Mouse (Mus musculus) mesoderm, embryonic 11.5 days (tissue): ENCODE data around the gene Zfp503.

Source experiments
- DNase-seq: peaks from one replicate; pipeline ENCODE4 v3.0.0-alpha.2; 2012; ENCODE audit warnings: low read depth, low spot score

Zfp503 gene

DNA sequence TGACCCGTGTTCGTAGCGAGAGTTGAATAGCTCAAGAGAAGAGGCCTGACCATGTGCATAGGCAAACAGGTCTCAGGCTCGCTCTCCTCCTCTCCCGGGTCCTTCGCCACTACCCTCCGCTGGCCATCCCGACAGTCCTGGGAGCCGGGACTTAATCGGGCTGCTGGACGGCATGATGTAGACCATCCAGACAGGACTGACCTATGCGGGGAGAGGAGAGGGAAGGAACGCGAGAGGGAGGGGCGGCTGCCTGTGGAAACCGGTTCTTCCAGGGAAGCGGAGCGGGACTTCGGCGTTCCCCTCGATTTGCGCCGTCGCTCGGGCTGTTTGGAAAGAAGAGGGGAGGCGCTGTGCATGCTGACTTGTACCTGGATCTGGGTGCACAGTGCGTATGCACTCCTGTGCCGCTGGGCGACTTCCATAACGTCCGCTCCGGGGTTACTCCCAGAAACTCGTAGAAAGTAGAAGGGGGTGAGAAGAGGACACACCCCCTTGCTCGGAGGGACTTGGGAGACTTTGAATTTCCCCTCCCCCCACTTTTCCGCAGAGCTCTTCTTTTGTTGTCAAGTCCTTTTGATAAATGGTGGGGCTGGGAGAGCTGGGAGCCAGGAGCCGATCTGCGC is at the start of gene Zfp503:
TSS of gene Zfp503 (minus strand) at position 311 of the 623 bp plus-strand sequence.
- peak; percentile 91 for DNase-seq

DNA sequence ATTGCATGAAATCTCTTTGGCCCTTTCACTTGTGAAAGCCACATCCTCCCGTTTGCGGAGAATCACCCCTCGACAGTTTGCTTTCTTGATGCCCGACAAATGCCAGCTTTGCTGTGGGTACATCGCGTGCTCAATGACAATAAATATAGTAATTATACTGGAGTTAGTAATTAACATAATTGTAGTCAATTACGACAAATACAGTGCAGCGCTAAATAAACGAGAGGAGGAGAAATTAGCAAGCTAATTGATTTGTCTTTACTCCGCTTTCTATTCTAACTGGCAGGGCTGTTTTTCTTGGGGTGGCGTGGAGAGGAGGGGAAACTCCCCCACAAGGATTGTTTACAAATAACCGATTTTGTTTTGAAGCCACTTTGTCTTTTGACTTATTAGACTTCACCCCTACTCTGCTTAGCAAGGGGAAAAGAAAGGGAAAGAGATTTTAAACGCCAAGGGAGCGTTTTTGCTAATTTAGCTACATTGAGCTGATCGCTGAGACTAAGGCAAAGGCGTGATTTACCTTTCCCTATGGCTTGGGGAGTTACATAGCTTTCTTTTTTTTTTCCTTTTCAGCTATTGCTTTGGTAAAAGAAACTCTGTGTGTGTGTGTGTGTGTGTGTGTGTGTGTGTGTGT is 48.2 kb upstream of the Zfp503 start:
- no peak for DNase-seq

DNA sequence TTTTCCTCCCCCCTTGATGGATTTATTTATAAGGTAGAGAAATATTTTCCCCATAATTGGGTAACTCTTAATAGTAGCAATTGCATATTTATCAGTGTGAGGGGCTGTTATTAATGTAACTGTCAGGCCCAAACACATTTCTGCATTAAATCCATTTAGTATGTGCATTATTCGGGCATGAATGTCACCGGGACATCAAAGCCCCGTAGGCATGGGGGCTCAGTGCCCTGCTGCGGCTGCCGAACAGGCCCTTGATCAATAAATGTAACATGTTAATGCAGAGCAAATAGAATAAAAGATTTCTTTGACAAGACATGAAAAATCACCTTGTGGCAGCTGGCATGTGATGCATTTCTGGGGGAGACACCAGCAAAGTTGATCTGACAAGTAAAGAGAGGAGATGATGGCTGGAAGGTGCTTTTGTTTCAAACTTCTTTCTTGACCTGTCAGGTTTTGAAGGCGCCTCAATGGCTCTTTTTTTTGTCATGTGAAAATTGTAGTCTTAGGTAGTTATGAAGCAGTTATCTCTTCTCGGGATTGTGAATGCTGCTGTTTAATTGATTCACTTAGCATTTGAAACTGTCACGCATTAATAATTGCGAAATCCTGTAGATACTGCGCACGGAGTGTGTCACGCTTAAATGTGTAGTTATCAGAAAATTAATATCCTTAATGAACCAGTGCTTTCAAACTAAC is 47.5 kb upstream of the Zfp503 start:
- no peak for DNase-seq

DNA sequence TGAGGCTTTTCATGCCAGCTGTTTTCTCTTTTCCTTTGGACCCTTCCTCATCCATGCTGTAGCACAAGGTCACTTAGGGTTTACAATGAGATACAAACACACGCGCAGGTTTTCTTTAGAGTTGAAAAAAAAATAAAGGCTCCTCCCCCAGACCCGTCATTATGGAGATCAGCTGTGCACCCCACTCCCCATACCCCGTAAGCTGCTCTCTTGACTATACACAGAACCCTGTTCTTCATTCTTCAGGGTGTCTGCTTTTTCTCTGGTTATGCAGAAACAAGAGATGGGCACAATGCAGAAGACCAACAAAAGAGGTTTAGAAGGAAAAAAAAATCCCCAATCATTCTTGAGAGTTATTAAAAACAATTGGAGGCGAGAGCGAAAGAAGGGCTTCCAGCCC is 46.9 kb upstream of the Zfp503 start:
- DNase-seq, result no peak

DNA sequence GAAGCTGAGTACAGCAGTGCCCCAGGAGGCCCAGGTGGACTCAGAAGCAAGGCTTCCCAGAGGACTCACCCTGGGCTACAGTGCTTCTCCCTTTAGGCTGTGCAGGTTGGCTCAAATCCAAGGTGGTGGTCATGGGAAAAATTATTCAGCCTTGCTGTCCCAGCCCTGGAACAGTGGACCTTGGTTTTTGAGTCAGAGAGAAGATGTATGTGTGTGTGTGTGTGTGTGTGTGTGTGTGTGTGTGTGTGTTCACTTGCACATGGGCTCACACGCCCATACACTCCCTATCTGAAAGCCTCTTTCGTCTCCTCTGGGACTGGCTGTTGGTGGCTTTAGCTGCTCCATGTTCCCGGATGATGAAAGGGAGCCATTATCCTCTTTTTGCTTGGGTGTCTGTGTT is 46.5 kb upstream of the Zfp503 start:
- no peak for DNase-seq

DNA sequence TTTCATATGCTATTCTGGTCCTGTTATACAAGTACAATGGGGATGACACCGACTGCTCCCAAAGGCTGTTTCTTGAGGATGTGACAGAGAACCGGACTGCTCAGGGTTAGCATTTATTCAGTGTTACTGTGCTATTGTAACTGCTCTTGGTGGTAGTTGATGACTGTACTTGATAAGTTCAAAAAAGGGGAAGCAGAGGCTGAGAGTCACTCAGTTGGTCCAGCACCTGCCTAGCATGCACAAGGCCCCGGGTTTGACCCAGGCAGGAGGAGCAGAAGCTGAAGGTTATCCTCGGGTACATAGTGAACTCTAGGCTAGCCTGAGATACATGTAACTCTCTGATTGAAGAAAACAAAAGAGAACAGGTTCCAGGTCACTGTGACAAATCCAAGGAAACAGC is 34.1 kb upstream of the Zfp503 start:
- no peak for DNase-seq

DNA sequence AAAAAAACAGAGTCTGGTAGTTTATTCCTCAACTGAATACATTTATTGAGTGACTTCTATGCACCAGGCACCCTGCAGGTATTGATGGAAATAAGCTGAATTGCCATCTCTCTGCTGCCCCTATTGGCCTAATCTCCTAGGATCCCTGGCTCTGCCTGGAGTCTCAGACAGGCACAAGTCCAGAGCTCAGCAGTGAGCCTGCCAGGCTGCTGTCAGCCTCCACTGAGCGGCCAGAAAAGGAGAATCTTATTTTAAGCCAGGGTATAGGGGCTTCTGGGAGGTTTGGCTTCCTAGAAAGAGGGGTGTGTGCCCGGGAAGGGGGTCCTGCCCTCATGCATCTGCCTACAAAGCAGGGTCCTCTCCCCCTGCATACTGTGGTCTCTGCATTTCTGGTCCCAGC is 31.5 kb upstream of the Zfp503 start:
- peak; percentile 50 for DNase-seq

DNA sequence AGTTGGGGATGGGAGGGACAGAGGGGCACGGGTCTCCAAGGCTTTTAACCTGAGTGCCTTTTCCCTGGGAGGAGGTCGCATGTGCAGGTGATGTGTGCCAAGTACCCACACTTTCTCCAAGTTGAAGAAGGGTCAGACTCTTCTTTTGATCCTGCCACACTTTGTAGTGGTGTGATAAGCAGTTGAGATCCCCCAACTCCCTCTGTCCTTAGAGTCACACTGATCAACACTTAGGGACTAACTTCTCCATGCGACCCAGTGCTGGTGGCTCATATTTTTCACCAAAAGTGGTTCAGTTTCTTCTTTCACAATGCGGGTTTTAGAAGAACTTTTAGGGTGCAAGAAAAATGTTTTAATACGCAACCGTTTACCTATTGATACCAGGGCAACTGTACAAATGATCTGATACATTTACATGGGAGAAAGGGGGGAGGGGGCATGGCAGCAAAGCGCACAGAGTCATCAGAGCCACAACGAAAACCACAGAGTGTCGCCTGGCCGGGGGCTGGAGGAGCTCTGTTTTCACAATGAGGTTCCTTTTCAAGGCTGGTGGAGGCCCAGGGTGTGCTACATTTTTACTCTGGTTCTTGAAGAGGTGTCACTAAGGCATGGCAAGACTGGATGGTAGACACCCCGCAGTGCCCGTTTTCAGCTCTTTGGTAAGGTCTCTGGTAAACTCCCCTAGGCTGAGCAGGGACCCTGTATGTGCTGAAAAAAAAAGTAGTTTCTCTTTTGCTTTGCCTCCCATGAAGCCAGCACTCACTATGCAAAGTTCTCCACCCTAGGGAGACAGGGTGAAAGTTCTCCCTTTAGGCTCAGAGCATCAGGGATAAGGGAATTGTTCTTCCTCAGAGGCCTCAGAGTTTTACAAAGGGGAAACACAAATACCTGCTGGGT is 30.8 kb upstream of the Zfp503 start:
- DNase-seq, result no peak

DNA sequence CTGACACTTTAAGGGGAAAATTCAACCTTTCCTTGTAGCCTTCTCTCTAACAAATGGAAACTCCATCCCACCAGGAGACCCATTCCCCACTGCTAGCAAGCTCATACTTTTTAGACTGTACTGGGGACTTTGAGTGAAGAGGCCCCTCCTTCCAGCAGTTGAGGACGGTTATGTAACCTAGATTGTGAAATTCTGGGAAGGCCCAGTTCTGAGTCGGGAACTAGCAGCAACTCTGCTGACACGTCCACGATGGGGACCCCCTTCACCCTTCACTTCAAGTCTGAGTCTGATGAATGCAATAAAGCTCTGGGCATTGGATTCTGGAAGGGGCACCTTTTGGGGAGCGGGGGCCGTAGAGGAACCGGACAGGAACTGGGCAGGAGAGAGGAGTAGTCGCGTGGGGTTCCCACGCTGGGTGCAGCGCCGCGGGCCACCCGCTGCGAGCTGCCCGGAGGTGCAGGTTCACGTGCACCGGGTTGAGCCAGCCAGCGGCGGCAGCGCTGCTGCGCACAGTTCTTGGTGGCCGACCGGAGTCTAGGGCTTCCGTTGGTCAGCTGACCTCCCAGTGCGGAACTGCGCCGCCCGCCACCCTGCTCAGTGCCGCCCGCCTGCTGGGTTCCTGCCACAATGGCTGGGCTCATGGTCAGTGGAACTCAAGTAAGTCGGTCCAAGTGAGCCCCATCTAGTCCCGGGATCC is 30.0 kb upstream of the Zfp503 start, which contains the start of gene Lrmda:
TSS of gene Lrmda (plus strand) at position 461 of the 697 bp plus-strand sequence.
- peak; percentile 53 for DNase-seq

DNA sequence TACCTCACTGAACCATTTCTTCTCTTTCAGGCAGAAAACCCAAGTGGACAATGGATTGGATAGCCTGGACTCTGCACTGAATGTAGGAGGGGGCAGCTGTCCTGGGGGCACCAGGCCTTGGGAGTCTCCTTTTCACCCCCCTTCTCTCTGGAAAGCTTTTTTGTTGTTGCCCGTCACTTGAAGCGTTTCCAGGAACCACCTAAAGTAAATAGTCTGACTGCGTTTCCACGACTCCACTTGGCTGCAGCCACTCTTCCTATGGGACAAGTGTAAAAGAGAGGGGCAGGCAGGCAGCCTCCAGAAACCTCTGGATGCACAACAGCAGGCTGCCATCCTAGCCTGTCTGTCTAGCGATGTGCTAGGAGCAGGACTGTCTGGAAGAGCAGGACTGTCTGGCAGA is 27.6 kb upstream of the Zfp503 start:
- DNase-seq, result no peak

DNA sequence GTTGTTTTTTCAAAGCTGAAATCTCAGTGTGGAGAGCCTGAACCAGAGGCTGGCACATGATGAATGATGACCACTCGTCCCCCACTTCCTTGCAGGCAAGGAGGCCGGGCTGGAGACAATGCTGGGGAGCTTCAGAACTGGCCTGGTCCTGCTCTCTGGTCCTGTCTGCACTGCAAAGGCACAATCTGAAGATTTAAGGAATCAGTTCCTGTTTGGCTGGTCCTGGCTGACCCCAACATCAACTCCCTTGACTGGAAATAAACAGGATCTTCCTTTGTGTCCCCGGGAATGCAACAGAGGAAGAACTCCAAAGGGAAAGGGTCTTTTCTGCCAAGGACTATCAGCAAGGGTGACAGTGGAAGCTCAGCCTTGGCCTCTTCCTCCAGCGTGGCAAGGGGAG is 25.4 kb upstream of the Zfp503 start:
- no peak for DNase-seq

DNA sequence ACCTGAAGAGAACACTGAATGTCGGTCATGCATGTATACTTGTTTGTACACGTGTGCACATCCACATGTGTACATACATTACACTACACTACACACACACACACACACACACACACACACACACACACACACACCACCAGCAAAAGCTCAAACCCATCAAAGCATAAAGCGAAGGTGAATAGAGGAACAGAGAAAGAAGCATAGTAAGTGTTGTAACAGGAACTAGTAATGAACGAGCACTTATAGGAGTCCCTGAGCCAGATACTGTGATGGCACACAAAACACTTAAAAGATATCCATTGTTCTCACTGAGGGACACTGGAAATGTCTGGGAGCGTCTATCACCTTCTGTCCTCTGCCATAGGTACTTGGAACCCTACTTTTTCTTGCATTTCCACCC is 24.9 kb upstream of the Zfp503 start:
- DNase-seq, result no peak

DNA sequence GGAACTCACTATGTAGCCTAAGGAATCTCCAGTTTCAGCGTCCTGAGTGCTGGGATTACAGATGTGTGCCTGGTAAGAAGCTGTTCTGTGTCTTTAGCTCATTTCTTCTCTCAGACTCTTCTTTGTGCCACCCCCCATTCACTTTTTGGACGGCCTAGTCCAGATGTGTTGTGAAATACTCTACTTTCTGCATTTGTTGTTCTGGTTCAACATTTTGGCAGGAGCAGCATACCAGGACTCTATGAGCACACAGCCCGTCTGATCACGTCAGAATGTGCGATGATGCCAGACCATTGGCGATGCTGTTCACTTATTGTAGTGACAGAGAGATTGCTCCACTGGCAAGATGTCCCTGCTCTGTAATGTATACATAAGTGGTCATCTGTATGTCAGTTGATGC is 17.6 kb upstream of the Zfp503 start:
- DNase-seq, result no peak

DNA sequence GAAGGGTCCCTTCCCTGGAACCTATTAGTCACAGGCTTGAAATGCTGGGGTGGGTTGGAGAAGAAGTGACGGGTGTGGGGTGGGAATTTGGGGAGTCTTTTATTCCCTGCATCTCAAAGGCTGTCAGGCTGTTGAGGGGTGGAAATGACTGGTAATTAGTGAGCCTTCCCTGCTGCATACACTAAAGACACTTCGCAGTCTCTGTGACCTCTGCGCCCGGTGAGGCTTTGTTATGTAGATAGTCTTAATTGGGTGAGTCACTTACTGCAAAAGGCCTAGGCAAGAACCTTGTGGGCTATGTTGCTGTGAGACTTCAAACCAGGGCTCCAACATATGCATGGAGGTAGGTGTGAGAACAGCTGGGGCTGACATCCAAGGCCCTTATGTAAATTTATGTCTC is 15.5 kb upstream of the Zfp503 start:
- no peak for DNase-seq

DNA sequence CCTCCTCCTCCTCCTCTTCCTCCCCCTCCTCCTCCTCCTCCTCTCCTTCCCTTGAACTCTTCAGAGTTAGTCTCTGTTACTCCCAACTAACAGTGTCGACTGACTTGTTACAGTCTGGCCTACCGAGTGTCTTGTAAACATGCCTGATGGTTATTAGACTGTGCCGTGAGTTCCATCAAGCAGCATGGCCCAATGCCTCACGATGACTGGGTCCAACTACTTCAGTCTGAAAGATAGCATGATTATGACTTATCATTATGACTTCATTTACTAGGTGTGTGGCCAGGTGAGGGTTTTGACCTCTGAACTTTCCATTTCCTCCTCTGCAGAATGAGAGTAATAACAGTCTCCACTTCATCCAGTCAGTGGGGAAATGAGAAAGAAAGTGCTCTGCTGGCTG is 14.2 kb upstream of the Zfp503 start:
- no peak for DNase-seq

DNA sequence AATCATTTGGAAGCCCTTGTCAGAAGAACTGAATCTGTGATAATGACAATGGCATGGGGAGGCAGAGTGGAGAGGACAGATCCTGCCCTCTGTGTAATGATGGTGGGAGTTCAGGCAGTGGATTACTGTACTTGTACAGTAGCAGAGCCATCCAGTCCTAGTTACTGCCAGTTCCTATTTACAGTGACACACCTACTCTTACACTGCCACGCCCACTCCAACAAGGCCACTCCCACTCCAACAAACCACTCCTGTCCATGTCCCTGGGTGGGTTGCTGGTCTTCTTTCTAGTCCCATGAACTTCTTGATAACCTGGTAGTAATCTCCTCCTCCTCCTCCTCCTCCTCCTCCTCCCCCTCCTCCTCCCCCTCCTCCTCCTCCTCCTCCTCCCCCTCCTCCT is 13.8 kb upstream of the Zfp503 start:
- no peak for DNase-seq

DNA sequence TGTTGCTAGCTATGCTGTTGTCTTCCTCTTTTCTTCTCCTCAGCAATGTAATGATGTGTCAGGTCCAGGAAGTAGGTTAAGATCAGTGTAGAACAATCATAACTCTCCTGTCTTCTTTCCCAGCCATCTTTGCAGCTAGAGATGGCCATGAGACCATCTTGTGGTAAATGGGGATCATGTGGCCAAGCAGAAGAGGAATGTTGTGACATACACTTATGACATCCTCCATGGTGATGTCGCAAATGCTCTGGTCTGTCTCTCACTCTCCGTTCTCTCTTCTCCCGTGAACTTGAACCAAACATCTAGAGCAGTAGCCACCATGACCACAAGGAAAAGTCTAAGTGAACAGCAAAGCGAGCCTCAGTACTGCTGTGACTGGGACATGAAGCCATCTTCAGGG is 10.2 kb upstream of the Zfp503 start:
- no peak for DNase-seq

DNA sequence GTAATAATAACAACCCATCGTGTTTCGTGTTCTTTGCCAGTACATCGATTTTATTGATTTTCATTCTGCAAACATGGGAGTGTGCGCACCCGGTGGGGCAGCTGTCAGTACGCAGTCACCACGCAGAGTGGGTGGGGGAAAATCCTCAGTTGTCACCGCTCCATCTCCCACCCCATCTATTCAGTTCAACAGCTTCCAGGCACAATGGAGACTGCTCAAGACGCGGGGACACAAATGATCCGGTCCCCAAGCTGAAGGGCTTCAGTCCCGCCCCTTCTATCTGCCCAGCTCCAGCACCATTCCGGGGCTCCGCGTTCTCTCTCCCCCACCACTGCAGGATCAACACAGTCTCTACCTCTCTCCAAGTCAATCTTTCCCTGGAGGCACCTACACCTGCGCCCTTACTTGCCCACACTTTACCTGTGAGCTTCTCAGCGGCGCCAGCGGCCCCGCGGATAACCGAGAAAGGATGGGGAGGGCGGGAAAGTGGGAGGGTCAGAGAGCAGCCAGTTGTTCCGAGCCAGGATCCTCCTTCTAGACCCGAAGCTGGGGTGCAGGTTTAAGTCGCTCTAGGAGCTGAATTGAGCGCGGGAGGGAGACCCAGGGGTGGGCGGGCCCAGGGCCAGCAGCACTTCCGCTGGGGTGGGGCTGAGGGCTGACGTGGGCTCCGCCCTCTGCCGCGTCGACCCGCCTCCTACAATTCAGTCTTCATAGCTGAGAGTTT is 5.8 kb upstream of the Zfp503 start:
- DNase-seq, result peak; percentile 80

DNA sequence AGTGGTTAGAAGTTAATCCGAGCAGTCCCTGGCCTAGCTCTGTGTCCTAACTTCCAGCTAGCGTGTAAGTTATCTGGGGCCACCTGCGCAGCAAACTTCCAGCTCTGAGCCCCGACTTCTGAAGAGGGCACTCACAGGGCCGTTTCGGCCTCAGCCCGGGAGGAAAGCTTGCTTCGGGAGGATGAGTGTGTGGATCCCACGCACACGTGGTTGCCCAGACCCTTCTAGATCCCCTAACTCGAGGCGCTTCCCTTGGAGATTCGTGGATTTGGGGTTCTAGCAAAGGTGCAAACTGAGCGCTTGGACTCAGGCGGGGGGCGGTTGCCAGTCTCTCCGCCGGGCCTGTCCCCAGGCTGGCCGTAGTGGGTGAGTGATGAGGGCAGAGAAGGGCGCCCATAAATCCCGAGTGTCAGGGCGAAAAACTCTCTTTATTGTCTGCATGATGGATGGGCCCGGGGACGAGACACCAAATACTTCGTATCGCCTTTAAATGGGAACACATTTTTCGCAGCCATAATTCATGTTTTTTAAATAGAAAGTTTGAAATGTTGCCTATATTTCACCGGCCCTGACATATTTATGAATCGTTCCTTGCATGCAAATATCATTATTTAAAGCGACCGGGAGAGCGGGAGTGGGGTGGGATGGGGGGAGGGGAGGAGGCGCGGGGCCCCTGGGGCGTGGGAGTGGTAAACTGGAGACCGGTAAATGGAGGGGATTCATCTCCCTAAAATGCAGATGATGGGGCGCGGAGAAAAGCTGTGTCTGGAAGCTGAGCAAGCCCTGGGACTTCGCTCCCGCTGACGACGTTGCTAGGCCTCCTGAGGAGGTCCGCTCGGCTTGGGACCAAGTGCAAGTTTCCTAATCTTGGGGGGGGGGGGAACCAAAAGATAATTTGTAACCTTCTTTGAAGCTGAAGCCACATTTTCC is 4.9 kb upstream of the Zfp503 start:
- DNase-seq, result peak; percentile 86
